Mouse (Mus musculus): ENCODE data around the gene Atp6v0d1. TPM values are rescaled to one million over a fixed set of nuclear protein-coding genes. Genes with fewer than 3 reads are reported as not detected.

The Atp6v0d1 gene
- polyA plus RNA-seq, 1 experiment: 70.8 TPM

GRCm38 (mm10) chr8:105522890-105523289, 43.0 kb downstream of the Atp6v0d1 start:
- Histone ChIP-seq H3K27ac (ENCODE audit: insufficient read depth, low read depth, low read length) (no peak overlapping the region), H3K36me3 (ENCODE audit: control insufficient read depth, insufficient read depth, low read length) (peaks cover 25% of the 10 kb centered on the region), H3K4me3 (ENCODE audit: low read depth, low read length) (no peak overlapping the region), H3K4me1 (ENCODE audit: control insufficient read depth, insufficient read depth, insufficient read length, low read length) (peaks cover 10% of the 10 kb centered on the region), H3K27me3 (ENCODE audit: control insufficient read depth, insufficient read depth, low read length) (no peaks in the 10 kb centered on the region)
- 81% methylated on average over 9 of the region's 9 CpGs for WGBS
- TF ChIP-seq CTCF (IDR thresholded peaks at IDR 0.05; ENCODE audit: extremely low read depth, insufficient read length, insufficient replicate concordance, low read depth, low read length) (no peak), POLR2A (IDR thresholded peaks at IDR 0.05; ENCODE audit: low read depth, low read length) (no peak)

DNA sequence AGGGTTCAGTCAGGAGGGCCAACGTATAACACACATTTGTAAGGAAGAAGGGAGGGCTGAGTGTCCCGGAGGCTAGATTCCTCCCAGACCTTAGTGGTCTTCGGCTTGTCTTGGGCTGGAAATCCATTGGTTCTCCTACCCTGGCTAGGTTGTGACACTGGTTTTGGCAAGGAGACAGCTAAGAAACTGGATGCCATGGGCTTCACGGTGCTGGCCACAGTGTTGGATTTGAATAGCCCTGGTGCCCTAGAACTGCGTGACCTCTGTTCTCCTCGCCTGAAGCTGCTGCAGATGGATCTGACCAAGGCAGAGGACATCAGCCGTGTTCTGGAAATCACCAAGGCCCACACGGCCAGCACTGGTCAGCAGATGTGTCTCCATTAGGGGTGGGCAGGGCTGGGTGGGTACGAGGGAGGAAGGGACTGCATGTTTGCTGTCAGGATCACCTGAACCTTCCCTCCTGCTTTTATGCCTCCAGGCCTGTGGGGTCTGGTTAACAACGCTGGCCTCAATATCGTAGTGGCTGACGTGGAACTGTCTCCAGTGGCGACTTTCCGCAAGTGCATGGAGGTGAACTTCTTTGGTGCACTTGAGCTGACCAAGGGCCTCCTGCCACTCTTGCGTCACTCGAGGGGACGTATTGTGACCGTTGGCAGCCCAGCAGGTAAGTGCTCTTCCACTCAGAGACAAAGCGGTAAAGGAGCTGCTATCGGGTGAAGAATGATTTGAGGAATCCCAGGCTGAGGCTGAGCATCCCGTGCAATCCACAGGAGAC, 43.7 kb downstream of the Atp6v0d1 start:
- H3K27me3 ChIP-seq (ENCODE audit: control insufficient read depth, insufficient read depth, low read length): no peaks in the 10 kb centered on the region
- H3K4me1 ChIP-seq (ENCODE audit: control insufficient read depth, insufficient read depth, insufficient read length, low read length): peaks cover 14% of the 10 kb centered on the region
- H3K36me3 ChIP-seq (ENCODE audit: control insufficient read depth, insufficient read depth, low read length): peaks cover 25% of the 10 kb centered on the region
- TF ChIP-seq POLR2A (IDR thresholded peaks at IDR 0.05; ENCODE audit: low read depth, low read length): no peak
- no peak for TF ChIP-seq CTCF (IDR thresholded peaks at IDR 0.05; ENCODE audit: extremely low read depth, insufficient read length, insufficient replicate concordance, low read depth, low read length)
- 90% methylated on average over 21 of the region's 21 CpGs for WGBS
- no peak overlapping the region for H3K27ac ChIP-seq (ENCODE audit: insufficient read depth, low read depth, low read length)
- no peak overlapping the region for H3K4me3 ChIP-seq (ENCODE audit: low read depth, low read length)

GRCm38 (mm10) chr8:105521061-105521460, 44.8 kb downstream of the Atp6v0d1 start:
- H3K27me3 ChIP-seq (ENCODE audit: control insufficient read depth, insufficient read depth, low read length): no peaks in the 10 kb centered on the region
- 60% methylated on average over 3 of the region's 3 CpGs for WGBS
- no peak overlapping the region for H3K4me3 ChIP-seq (ENCODE audit: low read depth, low read length)
- TF ChIP-seq POLR2A (IDR thresholded peaks at IDR 0.05; ENCODE audit: low read depth, low read length) (no peak), CTCF (IDR thresholded peaks at IDR 0.05; ENCODE audit: extremely low read depth, insufficient read length, insufficient replicate concordance, low read depth, low read length) (no peak)
- peaks cover 17% of the 10 kb centered on the region for H3K4me1 ChIP-seq (ENCODE audit: control insufficient read depth, insufficient read depth, insufficient read length, low read length)
- peaks cover 22% of the 10 kb centered on the region for H3K36me3 ChIP-seq (ENCODE audit: control insufficient read depth, insufficient read depth, low read length)
- H3K27ac ChIP-seq (ENCODE audit: insufficient read depth, low read depth, low read length): no peak overlapping the region

DNA sequence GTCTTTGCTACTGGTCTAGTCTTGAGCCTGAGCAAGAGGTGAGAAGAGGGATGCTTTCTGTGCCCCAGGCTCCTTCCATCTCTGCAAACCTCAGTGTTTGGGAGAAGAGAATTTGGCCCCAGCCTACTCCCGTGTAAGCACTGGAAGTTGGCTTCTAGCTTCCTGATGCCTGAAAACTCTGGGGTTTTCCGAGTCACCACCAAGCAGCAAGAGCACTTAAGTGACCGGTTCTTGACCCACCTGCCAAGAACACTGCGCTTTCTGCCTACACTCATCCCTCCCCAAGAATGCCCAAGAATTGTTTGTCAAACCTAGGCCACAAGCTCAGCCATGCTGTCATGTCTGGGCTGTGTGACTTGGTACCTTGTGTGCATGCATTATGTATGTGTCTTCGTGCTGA, 45.3 kb downstream of the Atp6v0d1 start:
- no peaks in the 10 kb centered on the region for H3K27me3 ChIP-seq (ENCODE audit: control insufficient read depth, insufficient read depth, low read length)
- WGBS: 88% methylated on average over 5 of the region's 5 CpGs
- H3K36me3 ChIP-seq (ENCODE audit: control insufficient read depth, insufficient read depth, low read length): peaks cover 22% of the 10 kb centered on the region
- peaks cover 18% of the 10 kb centered on the region for H3K4me1 ChIP-seq (ENCODE audit: control insufficient read depth, insufficient read depth, insufficient read length, low read length)
- no peak overlapping the region for H3K4me3 ChIP-seq (ENCODE audit: low read depth, low read length)
- no peak for TF ChIP-seq CTCF (IDR thresholded peaks at IDR 0.05; ENCODE audit: extremely low read depth, insufficient read length, insufficient replicate concordance, low read depth, low read length)
- no peak for TF ChIP-seq POLR2A (IDR thresholded peaks at IDR 0.05; ENCODE audit: low read depth, low read length)
- no peak overlapping the region for H3K27ac ChIP-seq (ENCODE audit: insufficient read depth, low read depth, low read length)

DNA sequence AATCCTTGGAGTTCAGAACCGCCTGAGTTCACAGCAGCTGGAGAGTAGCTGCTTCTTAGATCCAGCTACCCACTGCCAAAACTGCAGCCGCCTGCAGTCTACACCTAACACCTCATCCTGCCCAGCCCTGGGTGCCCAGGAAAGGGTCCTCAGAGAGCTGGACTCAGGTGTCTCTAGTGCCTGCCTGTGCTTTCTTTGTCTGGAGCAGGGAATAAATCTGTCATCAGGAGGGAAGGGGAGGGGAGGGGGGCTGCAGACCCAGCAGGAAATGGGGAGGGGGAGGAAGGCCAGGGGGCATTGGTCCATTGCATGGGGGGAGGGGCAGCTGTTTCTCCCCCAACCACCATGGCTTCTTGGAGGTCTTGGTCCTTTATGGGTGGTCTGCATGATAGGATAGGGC, 46.3 kb downstream of the Atp6v0d1 start:
- H3K36me3 ChIP-seq (ENCODE audit: control insufficient read depth, insufficient read depth, low read length): peaks cover 13% of the 10 kb centered on the region
- WGBS: 3% methylated on average over 2 of the region's 2 CpGs
- H3K27ac ChIP-seq (ENCODE audit: insufficient read depth, low read depth, low read length): no peak overlapping the region
- no peak overlapping the region for H3K4me3 ChIP-seq (ENCODE audit: low read depth, low read length)
- no peak for TF ChIP-seq POLR2A (IDR thresholded peaks at IDR 0.05; ENCODE audit: low read depth, low read length)
- TF ChIP-seq CTCF (IDR thresholded peaks at IDR 0.05; ENCODE audit: extremely low read depth, insufficient read length, insufficient replicate concordance, low read depth, low read length): no peak
- H3K4me1 ChIP-seq (ENCODE audit: control insufficient read depth, insufficient read depth, insufficient read length, low read length): peaks cover 18% of the 10 kb centered on the region
- H3K27me3 ChIP-seq (ENCODE audit: control insufficient read depth, insufficient read depth, low read length): no peaks in the 10 kb centered on the region

- no peaks in the 10 kb centered on the region for H3K27me3 ChIP-seq (ENCODE audit: control insufficient read depth, insufficient read depth, low read length)
- under 1% methylated on average over 68 of the region's 68 CpGs for WGBS
- no peak for TF ChIP-seq POLR2A (IDR thresholded peaks at IDR 0.05; ENCODE audit: low read depth, low read length)
- no peak for TF ChIP-seq CTCF (IDR thresholded peaks at IDR 0.05; ENCODE audit: extremely low read depth, insufficient read length, insufficient replicate concordance, low read depth, low read length)
- H3K4me1 ChIP-seq (ENCODE audit: control insufficient read depth, insufficient read depth, insufficient read length, low read length): peaks cover 18% of the 10 kb centered on the region
- peak within 1 kb of the TSS; percentile 38 for H3K27ac ChIP-seq (ENCODE audit: insufficient read depth, low read depth, low read length)
- H3K36me3 ChIP-seq (ENCODE audit: control insufficient read depth, insufficient read depth, low read length): peaks cover 8% of the 10 kb centered on the region; the same call in 1 of the 2 replicates
- H3K4me3 ChIP-seq (ENCODE audit: low read depth, low read length): peak within 1 kb of the TSS; percentile 61
Observed at GRCm38 (mm10) chr8:105518436-105519313, 47.2 kb downstream of the Atp6v0d1 start, which contains the start of gene Hsd11b2. TSS of gene Hsd11b2 (plus strand) at chr8:105518755.

GRCm38 (mm10) chr8:105517346-105517745, 48.5 kb downstream of the Atp6v0d1 start:
- Histone ChIP-seq H3K36me3 (ENCODE audit: control insufficient read depth, insufficient read depth, low read length) (peaks cover 4% of the 10 kb centered on the region; the same call in 1 of the 2 replicates), H3K4me1 (ENCODE audit: control insufficient read depth, insufficient read depth, insufficient read length, low read length) (peaks cover 18% of the 10 kb centered on the region), H3K27me3 (ENCODE audit: control insufficient read depth, insufficient read depth, low read length) (no peaks in the 10 kb centered on the region), H3K27ac (ENCODE audit: insufficient read depth, low read depth, low read length) (peak overlapping the region; percentile 38), H3K4me3 (ENCODE audit: low read depth, low read length) (no peak overlapping the region)
- 46% methylated on average over 8 of the region's 8 CpGs for WGBS
- TF ChIP-seq POLR2A (IDR thresholded peaks at IDR 0.05; ENCODE audit: low read depth, low read length) (no peak), CTCF (IDR thresholded peaks at IDR 0.05; ENCODE audit: extremely low read depth, insufficient read length, insufficient replicate concordance, low read depth, low read length) (no peak)

Measured in small intestine, adult 2 months (tissue).